ENCODE assay signal across 8 mouse cellular contexts in the genomic region with DNA sequence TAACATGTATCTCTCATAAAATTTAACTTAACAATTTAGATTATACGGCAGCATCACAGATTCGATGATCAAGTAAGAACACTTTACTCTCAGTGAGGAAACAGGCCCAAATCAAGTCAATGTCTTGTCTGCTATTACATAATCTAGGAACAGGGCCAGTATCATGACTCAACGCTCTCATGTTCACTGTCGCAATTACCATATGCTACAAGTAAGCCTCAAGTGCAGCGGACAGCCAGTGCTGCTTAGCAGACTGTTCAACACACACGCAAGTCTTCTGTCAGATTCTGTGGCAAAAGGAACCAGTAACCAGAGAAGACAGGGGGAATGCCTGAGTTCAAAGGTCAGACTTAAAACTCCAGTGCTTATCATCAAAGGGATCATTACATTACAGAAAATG. TPM values are rescaled to one million over a fixed set of nuclear protein-coding genes. Genes with fewer than 3 reads are reported as not detected.
DNase-seq lines count a peak whose midpoint lies in the region; ATAC-seq and TF ChIP-seq lines count a peak whose summit lies in the region.
"Had no signal": no experiment of that assay in that cellular context is flagged by ENCODE, and none has a peak within 500 bp of the region (broad histone marks: within the 10 kb centered on the region; RNA-seq: fewer than 3 reads in every experiment).

No protein-coding gene starts in this region.

- WGBS in liver, adult 2 months = 20% methylated on average over 6 of the region's 6 CpGs
- 81% methylated on average over 6 of the region's 6 CpGs for WGBS in liver, embryonic 12.5 days (ENCODE audit: insufficient replicate concordance)
- WGBS in forebrain, embryonic 12.5 days = 90% methylated on average over 6 of the region's 6 CpGs

- H3K4me2 ChIP-seq in liver, embryonic 12.5 days = no peak overlapping the region
- no peak overlapping the region for H3K4me2 ChIP-seq in forebrain, embryonic 12.5 days
- peak overlapping the region; percentile 27 for H3K4me2 ChIP-seq in myocyte (ENCODE audit: low read depth)

- no peak for TF ChIP-seq CTCF in liver, adult 2 months (IDR thresholded peaks at IDR 0.05; ENCODE audit: low read depth, low read length)

- H3K36me3 ChIP-seq in liver, adult 2 months (ENCODE audit: control insufficient read depth, insufficient read depth, low read length) = peaks cover 2% of the 10 kb centered on the region; the same call in 1 of the 2 replicates
- H3K36me3 ChIP-seq in liver, embryonic 12.5 days = peaks cover 40% of the 10 kb centered on the region
- H3K36me3 ChIP-seq in forebrain, embryonic 12.5 days (replicated peaks) = peaks cover 41% of the 10 kb centered on the region
- H3K36me3 ChIP-seq in myocyte (ENCODE audit: control insufficient read depth, insufficient read depth) = no peaks in the 10 kb centered on the region

- no peak for ATAC-seq in liver, embryonic 12.5 days
- peak; percentile 58; the same call in 1 of the 2 replicates for ATAC-seq in forebrain, embryonic 12.5 days (ENCODE audit: low FRiP score)

- H3K9me3 ChIP-seq in liver, embryonic 12.5 days (replicated peaks) = no peaks in the 10 kb centered on the region
- H3K9me3 ChIP-seq in forebrain, embryonic 12.5 days = no peaks in the 10 kb centered on the region

- H3K27ac ChIP-seq in liver, adult 2 months (replicated peaks; ENCODE audit: insufficient read depth, low read depth, low read length) = peak overlapping the region; percentile 19; the same call in 1 of the 2 replicates
- no peak overlapping the region for H3K27ac ChIP-seq in liver, embryonic 12.5 days
- H3K27ac ChIP-seq in forebrain, embryonic 12.5 days = peak overlapping the region; percentile 71; the same call in 1 of the 2 replicates
- H3K27ac ChIP-seq: liver, embryonic 14.5 days had no signal

- no peak for TF ChIP-seq POLR2A in liver, adult 2 months (IDR thresholded peaks at IDR 0.05; ENCODE audit: extremely low read depth, insufficient read depth, low read length)
- TF ChIP-seq POLR2A in myocyte (IDR thresholded peaks at IDR 0.05; ENCODE audit: insufficient read length, low read depth) = no peak

- 0 out of 2 replicates have a peak, but pooled peaks cover 3% of the 10 kb centered on the region for H3K79me2 ChIP-seq in liver, adult 2 months (ENCODE audit: control insufficient read depth, insufficient read depth, low read length)
- H3K79me2 ChIP-seq in myocyte (ENCODE audit: control insufficient read depth, insufficient read depth) = no peaks in the 10 kb centered on the region

- DNase-seq in liver, adult 2 months (ENCODE audit: extremely low read depth, low read depth, low spot score) = peak; percentile 95
- DNase-seq in brain, adult 2 months (ENCODE audit: low read depth, low spot score) = peak; percentile 97
- peak; percentile 75 to 80 for DNase-seq in layer of hippocampus, adult 8-10 months (ENCODE audit: low spot score in 2 of 2)
- DNase-seq in urinary bladder, postnatal 4 days (ENCODE audit: low spot score in 2 of 2) = no peak

- no peak overlapping the region for H3ac ChIP-seq in myocyte (ENCODE audit: control insufficient read depth, insufficient read length)

- H3K4me1 ChIP-seq in liver, adult 2 months (ENCODE audit: control insufficient read depth, insufficient read depth, low read length) = peaks cover 7% of the 10 kb centered on the region
- peaks cover 4% of the 10 kb centered on the region; the same call in 1 of the 2 replicates for H3K4me1 ChIP-seq in liver, embryonic 12.5 days
- peaks cover 10% of the 10 kb centered on the region for H3K4me1 ChIP-seq in forebrain, embryonic 12.5 days

- H3K27me3 ChIP-seq in liver, adult 2 months (ENCODE audit: control insufficient read depth, insufficient read depth, low read length) = no peaks in the 10 kb centered on the region
- H3K27me3 ChIP-seq in liver, embryonic 12.5 days (replicated peaks) = no peaks in the 10 kb centered on the region
- H3K27me3 ChIP-seq in forebrain, embryonic 12.5 days = no peaks in the 10 kb centered on the region
- no peaks in the 10 kb centered on the region for H3K27me3 ChIP-seq in myocyte (ENCODE audit: control insufficient read depth, insufficient read depth, insufficient read length)

- no peak overlapping the region for H3K9ac ChIP-seq in liver, adult 2 months (ENCODE audit: low read depth, low read length)
- no peak overlapping the region for H3K9ac ChIP-seq in liver, embryonic 12.5 days
- no peak overlapping the region for H3K9ac ChIP-seq in forebrain, embryonic 12.5 days
- H3K9ac ChIP-seq: liver, embryonic 14.5 days had no signal

- H3K4me3 ChIP-seq in liver, adult 2 months (ENCODE audit: insufficient read depth, low read depth, low read length) = no peak overlapping the region
- H3K4me3 ChIP-seq in liver, embryonic 12.5 days = no peak overlapping the region
- H3K4me3 ChIP-seq in forebrain, embryonic 12.5 days (replicated peaks) = no peak overlapping the region
- no peak overlapping the region for H3K4me3 ChIP-seq in myocyte

TF ChIP-seq in myocyte, 11 proteins besides CTCF, POLR2A, EP300 and RAD21:
- no peak for TF ChIP-seq USF1 (IDR thresholded peaks at IDR 0.05; ENCODE audit: low read depth)
- peak; percentile 80 for TF ChIP-seq CEBPB (IDR thresholded peaks at IDR 0.05; ENCODE audit: insufficient read depth, poor library complexity, severe bottlenecking)
- no peak for TF ChIP-seq E2F4 (IDR thresholded peaks at IDR 0.05; ENCODE audit: insufficient read depth)
- no peak for TF ChIP-seq REST (IDR thresholded peaks at IDR 0.05; ENCODE audit: insufficient read depth, insufficient read length)
- TF ChIP-seq MYOD1 (IDR thresholded peaks at IDR 0.05; ENCODE audit: control insufficient read depth in 1 of 3, insufficient read length in 2 of 3, low read depth in 2 of 3) = no peak
- no peak for TF ChIP-seq SRF (IDR thresholded peaks at IDR 0.05; ENCODE audit: control insufficient read depth, insufficient read length, low read depth)

RNA-seq across cellular contexts. Expression of gene Twsg1, which starts 20.1 kb away (rescaled TPM):
- total RNA-seq in liver, adult 2 months (2014; rRNA removed) = 21.2 and 23.3 TPM in 2 replicates
- polyA plus RNA-seq in liver, adult 2 months (2012; rRNA removed) = 16.3 and 18.4 TPM in 2 replicates
- 23.1 and 26.4 TPM in 2 replicates for polyA plus RNA-seq in liver, embryonic 12.5 days (2016; fragmentation: Nextera tagmentation; extraction: Ambion mirVana)
- polyA plus RNA-seq in forebrain, embryonic 12.5 days (2016; fragmentation: Nextera tagmentation; extraction: Ambion mirVana) = 100 and 101 TPM in 2 replicates
- total RNA-seq in layer of hippocampus, adult 8-10 months (2022) = 10 to 100 TPM; 28.9 to 40.8 (median 31.2) TPM
- 9.0 TPM for polyA plus RNA-seq in myocyte (2012; fragmentation: generic; extraction: Trizol)

RNA-seq across cellular contexts. Expression of gene Ralbp1, which starts 45.4 kb away (rescaled TPM):
- total RNA-seq in liver, adult 2 months (2014; rRNA removed) = 14.3 and 14.5 TPM in 2 replicates
- polyA plus RNA-seq in liver, adult 2 months (2012; rRNA removed) = 10.2 and 10.3 TPM in 2 replicates
- 45.9 and 47.3 TPM in 2 replicates for polyA plus RNA-seq in liver, embryonic 12.5 days (2016; fragmentation: Nextera tagmentation; extraction: Ambion mirVana)
- polyA plus RNA-seq in forebrain, embryonic 12.5 days (2016; fragmentation: Nextera tagmentation; extraction: Ambion mirVana) = 39.6 and 43.9 TPM in 2 replicates
- total RNA-seq in layer of hippocampus, adult 8-10 months (2022) = 10 to 100 TPM; 52.9 to 66.9 (median 57.4) TPM
- 24.5 TPM for polyA plus RNA-seq in myocyte (2012; fragmentation: generic; extraction: Trizol)

Comparison
In these comparisons a context has a peak if more than half of its experiments do, and no peak if none do; other contexts are left out.
1. DNase-seq: peak in liver, adult 2 months (single experiment), brain, adult 2 months (single experiment) and layer of hippocampus, adult 8-10 months (2 of 2); none in urinary bladder, postnatal 4 days (0 of 2).